ENCODE assay signal across 14 mouse cellular contexts in the genomic region with DNA sequence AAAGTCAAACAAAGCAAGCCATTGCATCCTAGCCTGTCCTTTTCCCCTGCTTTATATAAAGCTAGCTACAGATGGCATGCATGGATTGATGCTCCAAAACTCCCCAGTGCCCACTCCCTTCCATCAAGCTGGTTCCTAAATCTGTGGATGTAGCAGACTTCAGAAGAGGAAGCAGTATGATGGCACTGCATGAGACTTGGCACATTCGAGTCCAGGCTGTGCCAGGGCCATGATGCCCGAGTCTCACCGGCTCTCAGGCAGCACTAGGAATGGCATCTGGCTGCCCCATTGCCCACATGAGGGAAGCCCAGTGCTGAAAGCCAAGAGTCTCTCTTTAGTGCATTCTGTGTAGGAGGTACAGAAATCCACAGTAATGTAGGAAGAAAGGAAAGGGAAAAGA. TPM values are rescaled to one million over a fixed set of nuclear protein-coding genes. Genes with fewer than 3 reads are reported as not detected.
DNase-seq lines count a peak whose midpoint lies in the region; ATAC-seq and TF ChIP-seq lines count a peak whose summit lies in the region.
"Had no signal": no experiment of that assay in that cellular context is flagged by ENCODE, and none has a peak within 500 bp of the region (broad histone marks: within the 10 kb centered on the region; RNA-seq: fewer than 3 reads in every experiment).

No protein-coding gene starts in this region.

- no peak overlapping the region for H3K27ac ChIP-seq in neural tube, embryonic 14.5 days (ENCODE audit: low read depth, low read length)
- no peak overlapping the region for H3K27ac ChIP-seq in liver, postnatal 0 days (ENCODE audit: low read depth)
- H3K27ac ChIP-seq: heart, embryonic 15.5 days; kidney, embryonic 15.5 days; limb, embryonic 15.5 days had no signal

- H3K9me3 ChIP-seq in neural tube, embryonic 14.5 days (ENCODE audit: control insufficient read depth, low read length) = no peaks in the 10 kb centered on the region
- H3K9me3 ChIP-seq in liver, postnatal 0 days (ENCODE audit: low read length) = no peaks in the 10 kb centered on the region
- H3K9me3 ChIP-seq: G1E; heart, embryonic 15.5 days; kidney, embryonic 15.5 days; limb, embryonic 15.5 days had no signal

- H3K4me1 ChIP-seq in neural tube, embryonic 14.5 days (ENCODE audit: control insufficient read depth, insufficient read depth, low read length) = no peaks in the 10 kb centered on the region
- no peaks in the 10 kb centered on the region for H3K4me1 ChIP-seq in liver, postnatal 0 days (ENCODE audit: insufficient read depth)
- H3K4me1 ChIP-seq: heart, embryonic 15.5 days; kidney, embryonic 15.5 days; limb, embryonic 15.5 days had no signal

- no peaks in the 10 kb centered on the region for H3K27me3 ChIP-seq in neural tube, embryonic 14.5 days (ENCODE audit: control insufficient read depth, insufficient read depth, low read length)
- H3K27me3 ChIP-seq in liver, postnatal 0 days (ENCODE audit: insufficient read depth, low read length) = no peaks in the 10 kb centered on the region
- H3K27me3 ChIP-seq: heart, embryonic 15.5 days; kidney, embryonic 15.5 days; limb, embryonic 15.5 days had no signal

- ATAC-seq in neural tube, embryonic 14.5 days (ENCODE audit: low read depth) = peak; percentile 54; the same call in 1 of the 2 replicates
- no peak for ATAC-seq in liver, postnatal 0 days

- no peak overlapping the region for H3K4me2 ChIP-seq in neural tube, embryonic 14.5 days (ENCODE audit: low read depth, low read length)
- H3K4me2 ChIP-seq in liver, postnatal 0 days (ENCODE audit: low read depth, low read length) = no peak overlapping the region
- H3K4me2 ChIP-seq: heart, embryonic 15.5 days; kidney, embryonic 15.5 days; limb, embryonic 15.5 days had no signal

- no peak overlapping the region for H3K4me3 ChIP-seq in neural tube, embryonic 14.5 days (ENCODE audit: low read depth, low read length)
- H3K4me3 ChIP-seq in liver, postnatal 0 days (ENCODE audit: low read depth, low read length) = no peak overlapping the region
- H3K4me3 ChIP-seq: heart, embryonic 15.5 days; kidney, embryonic 15.5 days; limb, embryonic 15.5 days had no signal

- H3K36me3 ChIP-seq in neural tube, embryonic 14.5 days (ENCODE audit: control insufficient read depth, insufficient read depth, low read length) = no peaks in the 10 kb centered on the region
- H3K36me3 ChIP-seq in liver, postnatal 0 days (replicated peaks; ENCODE audit: insufficient read depth, low read length) = no peaks in the 10 kb centered on the region
- H3K36me3 ChIP-seq: G1E; heart, embryonic 15.5 days; kidney, embryonic 15.5 days; limb, embryonic 15.5 days had no signal

- no peak for TF ChIP-seq EP300 in liver, postnatal 0 days (IDR thresholded peaks at IDR 0.05; ENCODE audit: low read depth)

- no peak overlapping the region for H3K9ac ChIP-seq in neural tube, embryonic 14.5 days (replicated peaks; ENCODE audit: low read depth, low read length)
- no peak overlapping the region for H3K9ac ChIP-seq in liver, postnatal 0 days (replicated peaks)
- H3K9ac ChIP-seq: heart, embryonic 15.5 days; kidney, embryonic 15.5 days; limb, embryonic 15.5 days had no signal

- DNase-seq in adrenal gland, postnatal 25 days = peak; percentile 4
- DNase-seq in adrenal gland, adult 8-10 months = no peak
- no peak for DNase-seq in neural tube, embryonic 10.5 days (ENCODE audit: extremely low spot score, low spot score)
- DNase-seq in left cerebral cortex, adult 18-20 months (ENCODE audit: low spot score in 2 of 2) = peak; percentile 15 to 42
- no peak for DNase-seq in liver, postnatal 0 days
- no peak for DNase-seq in lung, postnatal 36 days
- no peak for DNase-seq in urinary bladder, postnatal 25 days (ENCODE audit: low spot score)
- DNase-seq: embryo, embryonic 11 days; thymus, postnatal 36 days had no signal

- WGBS in neural tube, embryonic 14.5 days = 69% methylated on average over 3 of the region's 3 CpGs
- WGBS in liver, postnatal 0 days (ENCODE audit: insufficient replicate concordance) = 67% methylated on average over 3 of the region's 3 CpGs

- no peak for TF ChIP-seq CTCF in liver, postnatal 0 days (IDR thresholded peaks at IDR 0.05; ENCODE audit: low read depth)

RNA-seq across cellular contexts. Expression of a gene that starts 39.7 kb away (rescaled TPM):
- 9.0 and 10.5 TPM in 2 replicates for total RNA-seq in adrenal gland, postnatal 25 days (2021)
- total RNA-seq in adrenal gland, adult 8-10 months (2022) = 10 to 100 TPM in 2 of 4 experiments, 1 to 10 TPM in 2; 7.6 to 13.4 (median 10.7) TPM
- polyA plus RNA-seq in neural tube, embryonic 14.5 days (2014; fragmentation: Nextera tagmentation; extraction: Ambion mirVana) = 76.0 and 79.2 TPM in 2 replicates
- 10 to 100 TPM; 73.3 to 76.6 TPM for total RNA-seq in left cerebral cortex, adult 18-20 months (2021)
- polyA plus RNA-seq in liver, postnatal 0 days (2015; fragmentation: Nextera tagmentation; extraction: Ambion mirVana) = 1.5 and 2.3 TPM in 2 replicates
- polyA plus RNA-seq: G1E had no signal

Comparison
In these comparisons a context has a peak if more than half of its experiments do, and no peak if none do; other contexts are left out.
1. DNase-seq: peak in adrenal gland, postnatal 25 days (single experiment) and left cerebral cortex, adult 18-20 months (2 of 2); none in adrenal gland, adult 8-10 months (single experiment), neural tube, embryonic 10.5 days (single experiment), liver, postnatal 0 days (single experiment), lung, postnatal 36 days (single experiment) and urinary bladder, postnatal 25 days (single experiment).